In genomic region chr2:165797876-165798275, GRCm38 (mm10) we compare ENCODE assay signal across 26 mouse cellular contexts.
"Had no signal": no experiment of that assay in that cellular context is flagged by ENCODE, and none has a peak within 500 bp of the region (broad histone marks: within the 10 kb centered on the region; RNA-seq: fewer than 3 reads in every experiment).

No protein-coding gene starts in this region.

- H3K4me3 ChIP-seq: heart, adult 2 months; heart, embryonic 13.5 days; heart, embryonic 15.5 days; hindbrain, embryonic 12.5 days; kidney, embryonic 15.5 days; left cerebral cortex, adult 2 months; limb, embryonic 10.5 days; limb, embryonic 12.5 days; liver, embryonic 13.5 days; liver, embryonic 15.5 days had no signal

- DNase-seq: gastrocnemius, postnatal 14 days; gastrocnemius, postnatal 36 days; heart, adult 11 months; heart, adult 2 months; heart, postnatal 14 days; heart, postnatal 36 days; kidney, adult 11 months; kidney, adult 2 months; kidney, adult 9 months; kidney, postnatal 10 days; kidney, postnatal 25 days; kidney, postnatal 4 days; liver; liver, embryonic 13.5 days had no signal

- ATAC-seq: hindbrain, postnatal 0 days had no signal

- H3K4me1 ChIP-seq: hindbrain, embryonic 12.5 days; limb, embryonic 10.5 days; limb, embryonic 12.5 days had no signal

- H3K9ac ChIP-seq: heart, embryonic 13.5 days; heart, embryonic 15.5 days; hindbrain, embryonic 12.5 days; hindbrain, embryonic 14.5 days; kidney, embryonic 15.5 days; limb, embryonic 12.5 days; liver, embryonic 13.5 days; liver, embryonic 15.5 days had no signal

- H3K27ac ChIP-seq: heart, adult 2 months; heart, embryonic 13.5 days; heart, embryonic 15.5 days; hindbrain, embryonic 12.5 days; hindbrain, embryonic 14.5 days; hindbrain, postnatal 0 days; kidney, embryonic 15.5 days; left cerebral cortex, adult 2 months; limb, embryonic 10.5 days; limb, embryonic 12.5 days; liver, embryonic 13.5 days; liver, embryonic 15.5 days had no signal

- H3K4me2 ChIP-seq: heart, embryonic 11.5 days; heart, embryonic 13.5 days; heart, embryonic 15.5 days; hindbrain, embryonic 12.5 days; hindbrain, embryonic 14.5 days; kidney, embryonic 15.5 days; limb, embryonic 12.5 days; liver, embryonic 11.5 days; liver, embryonic 13.5 days; liver, embryonic 15.5 days had no signal

- H3K9me3 ChIP-seq: heart, embryonic 13.5 days; heart, embryonic 15.5 days; hindbrain, embryonic 12.5 days; kidney, embryonic 15.5 days; limb, embryonic 10.5 days; limb, embryonic 12.5 days; liver, embryonic 13.5 days; liver, embryonic 15.5 days had no signal

- H3K27me3 ChIP-seq: heart, embryonic 13.5 days; heart, embryonic 15.5 days; hindbrain, embryonic 12.5 days; kidney, embryonic 15.5 days; limb, embryonic 12.5 days; liver, embryonic 13.5 days; liver, embryonic 15.5 days had no signal
